Mouse (Mus musculus) limb, embryonic 13.5 days (tissue): ENCODE results near the gene Nosip. TPM values are rescaled to one million over a fixed set of nuclear protein-coding genes. Genes with fewer than 3 reads are reported as not detected.
"Not testable (repeated sequence)": the region's sequence is repeated elsewhere in the genome, so short reads cannot be mapped to it uniquely, and the experiment has no call there.

ENCODE experiments used
- ATAC-seq: fragments of 200-750 bp; cut with Nextera tagmentation; 2 replicates; pipeline ENCODE4 v1.8.0; 2017; ENCODE audit warnings: low read depth, moderate number of reproducible peaks, moderate TSS enrichment; ENCODE audit not compliant: low FRiP score
- H3K27ac ChIP-seq: fragments of 300-500 bp; sonication (generic); 2 replicates; pipeline ENCODE4 v1.5.1; 2015; ENCODE audit warnings: inconsistent platforms, mild to moderate bottlenecking, moderate library complexity
- H3K27me3 ChIP-seq: fragments of 300-500 bp; sonication (generic); 2 replicates; pipeline ENCODE4 v1.6.1; 2015; ENCODE audit warnings: mild to moderate bottlenecking, inconsistent platforms
- H3K36me3 ChIP-seq: fragments of 300-500 bp; sonication (generic); 2 replicates; pipeline ENCODE4 v1.6.1; 2015; ENCODE audit warnings: inconsistent platforms, mild to moderate bottlenecking, moderate library complexity
- H3K4me1 ChIP-seq: fragments of 300-500 bp; sonication (generic); 2 replicates; pipeline ENCODE4 v1.6.1; 2015; ENCODE audit warnings: inconsistent platforms
- H3K4me2 ChIP-seq: fragments of 300-500 bp; sonication (generic); replicated peaks from 2 replicates; pipeline ENCODE4 v1.6.1; 2015; ENCODE audit warnings: inconsistent platforms, mild to moderate bottlenecking, moderate library complexity
- H3K4me3 ChIP-seq: fragments of 300-500 bp; sonication (generic); 2 replicates; pipeline ENCODE4 v1.5.1; 2015; ENCODE audit warnings: moderate library complexity, mild to moderate bottlenecking, inconsistent platforms
- H3K9ac ChIP-seq: fragments of 300-500 bp; sonication (generic); 2 replicates; pipeline ENCODE4 v1.6.1; 2015; ENCODE audit warnings: mild to moderate bottlenecking, inconsistent platforms
- H3K9me3 ChIP-seq: fragments of 300-500 bp; sonication (generic); 2 replicates; pipeline ENCODE4 v1.6.1; 2016; ENCODE audit warnings: inconsistent platforms
- WGBS: fragments of 180-500 bp; shearing (Covaris S2); methylation state at CpG from one replicate; pipeline ENCODE4 v1.1.7; 2015; 5-methylcytosine and 5-hydroxymethylcytosine counted together
- polyA plus RNA-seq: library from polyadenylated mRNA; unstranded; fragments of >200 nt; fragmentation: Nextera tagmentation; extraction: Ambion mirVana; gene quantifications from 2 replicates; pipeline ENCODE4 v1.2.1, GENCODE M21; 2015

Nosip gene
- polyA plus RNA-seq, 1 experiment from 2014 or later, result 71.2 TPM

GRCm38 (mm10) chr7:45086084-45086483 lies 23.9 kb downstream of the Nosip start:
- H3K4me3 ChIP-seq, result no peak overlapping the region
- 84% methylated on average over 4 of the region's 4 CpGs for WGBS
- H3K27me3 ChIP-seq, result no peaks in the 10 kb centered on the region
- ATAC-seq, result no peak
- H3K4me2 ChIP-seq, result no peak overlapping the region
- peaks cover 23% of the 10 kb centered on the region for H3K4me1 ChIP-seq
- H3K27ac ChIP-seq, result no peak overlapping the region
- no peak overlapping the region for H3K9ac ChIP-seq
- 0 out of 2 replicates have a peak, but pooled peaks cover 3% of the 10 kb centered on the region for H3K9me3 ChIP-seq
- peaks cover 80% of the 10 kb centered on the region for H3K36me3 ChIP-seq

- H3K27ac ChIP-seq, result no peak overlapping the region
- H3K9ac ChIP-seq, result no peak overlapping the region
- H3K4me1 ChIP-seq, result peaks cover 25% of the 10 kb centered on the region
- no peak overlapping the region for H3K4me3 ChIP-seq
- no peak overlapping the region for H3K4me2 ChIP-seq
- 94% methylated on average over 17 of the region's 17 CpGs for WGBS
- H3K9me3 ChIP-seq, result no peaks in the 10 kb centered on the region
- no peak for ATAC-seq
- H3K36me3 ChIP-seq, result peaks cover 64% of the 10 kb centered on the region
- no peaks in the 10 kb centered on the region for H3K27me3 ChIP-seq
Observed at GRCm38 (mm10) chr7:45088597-45088996, 26.4 kb downstream of the Nosip start.

- H3K27ac ChIP-seq, result peak overlapping the region; percentile 92
- H3K27me3 ChIP-seq, result no peaks in the 10 kb centered on the region
- H3K9ac ChIP-seq, result peak overlapping the region; percentile 92
- H3K36me3 ChIP-seq, result peaks cover 49% of the 10 kb centered on the region
- no peak for ATAC-seq
- H3K4me1 ChIP-seq, result peaks cover 40% of the 10 kb centered on the region
- peak overlapping the region; percentile 72 for H3K4me3 ChIP-seq
- whole genome bisulfite sequencing, result 76% methylated on average over 13 of the region's 13 CpGs
- no peaks in the 10 kb centered on the region for H3K9me3 ChIP-seq
- peak overlapping the region; percentile 74 for H3K4me2 ChIP-seq
Observed at GRCm38 (mm10) chr7:45090251-45090977, 28.2 kb downstream of the Nosip start.

DNA sequence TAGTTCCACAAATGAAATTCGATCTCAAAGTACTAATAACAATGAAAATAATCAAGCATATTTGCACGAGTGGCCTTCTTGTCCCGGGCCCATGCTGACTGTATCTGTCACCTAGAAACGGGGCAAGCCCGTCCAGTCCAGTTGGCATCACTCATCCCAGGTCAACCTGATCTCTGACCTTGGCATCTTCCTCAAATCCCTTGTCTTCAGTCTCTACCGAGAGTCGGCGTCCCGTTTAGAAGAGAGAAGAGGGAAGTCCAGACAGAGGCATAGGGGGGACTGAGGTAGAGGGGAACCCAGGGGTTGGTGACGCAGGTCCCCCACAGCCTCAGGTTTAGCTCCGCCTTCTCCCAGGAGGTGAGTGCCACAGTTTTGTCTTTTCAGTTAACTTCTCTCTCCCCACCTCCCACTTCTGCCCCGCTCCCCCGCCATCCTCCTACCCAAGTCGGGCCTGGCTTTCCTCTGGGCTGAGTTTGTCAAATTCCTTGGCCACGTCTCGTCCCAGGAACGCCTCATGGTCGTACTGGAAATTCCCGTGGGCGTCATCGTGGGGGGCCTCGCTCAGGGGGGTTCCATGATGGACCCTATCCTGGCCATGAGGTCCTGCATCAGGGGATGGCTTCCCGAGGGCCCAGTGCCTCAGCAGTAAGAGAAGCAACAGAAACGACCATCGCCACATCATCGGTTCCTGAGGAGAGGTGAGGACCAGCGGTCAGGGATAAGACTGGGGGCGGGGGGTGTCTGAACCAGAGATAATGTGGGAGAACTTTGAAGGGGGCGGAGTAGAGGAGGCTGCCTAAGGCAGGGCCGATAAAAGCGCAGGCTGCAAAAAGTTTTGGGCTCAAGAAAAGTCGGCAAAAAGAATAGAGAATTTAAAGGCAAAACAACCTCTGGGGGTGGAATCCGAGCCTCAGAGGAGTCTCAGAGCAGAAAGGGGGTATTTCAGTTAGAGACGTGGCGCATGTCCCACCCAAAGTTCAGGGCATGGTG lies 29.1 kb downstream of the Nosip start:
- H3K4me3 ChIP-seq, result peak overlapping the region; percentile 72
- WGBS, result 10% methylated on average over 35 of the region's 35 CpGs
- peaks cover 43% of the 10 kb centered on the region for H3K36me3 ChIP-seq
- peak overlapping the region; percentile 92 for H3K27ac ChIP-seq
- H3K9me3 ChIP-seq, result no peaks in the 10 kb centered on the region
- H3K4me2 ChIP-seq, result peak overlapping the region; percentile 74
- H3K4me1 ChIP-seq, result peaks cover 40% of the 10 kb centered on the region
- no peaks in the 10 kb centered on the region for H3K27me3 ChIP-seq
- peak overlapping the region; percentile 92 for H3K9ac ChIP-seq
- peak; percentile 64 for ATAC-seq

DNA sequence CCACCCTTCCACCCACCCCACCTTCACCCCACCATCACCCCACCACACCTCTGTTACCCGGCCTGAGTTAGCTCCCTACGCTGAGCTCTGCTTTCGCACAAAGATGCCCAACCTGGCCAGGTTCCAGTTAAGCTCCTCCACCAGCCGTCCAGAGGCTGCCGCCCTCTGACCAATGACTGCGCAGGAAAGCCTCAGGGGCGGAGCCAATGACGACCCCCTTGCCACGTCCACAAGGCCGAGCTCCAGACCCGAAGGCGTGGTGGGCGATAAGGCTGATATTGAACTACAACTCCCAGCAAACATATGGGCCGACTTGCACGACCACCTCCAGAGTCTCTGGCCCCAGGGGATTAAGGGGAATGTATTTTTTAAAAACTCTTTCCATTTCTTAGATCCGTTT lies 29.8 kb downstream of the Nosip start, which contains the start of gene Rcn3:
Gene Rcn3, minus strand, starts transcription at position 174 of the 400 bp plus-strand sequence.
- no peaks in the 10 kb centered on the region for H3K9me3 ChIP-seq
- H3K4me1 ChIP-seq, result peaks cover 40% of the 10 kb centered on the region
- H3K4me2 ChIP-seq, result peak within 1 kb of the TSS; percentile 74
- H3K36me3 ChIP-seq, result peaks cover 35% of the 10 kb centered on the region
- peak within 1 kb of the TSS; percentile 96 for H3K27ac ChIP-seq
- ATAC-seq, result peak; percentile 94
- no peaks in the 10 kb centered on the region for H3K27me3 ChIP-seq
- H3K9ac ChIP-seq, result peak within 1 kb of the TSS; percentile 92
- H3K4me3 ChIP-seq, result peak within 1 kb of the TSS; percentile 72
- WGBS, result 0% methylated on average over 16 of the region's 16 CpGs

GRCm38 (mm10) chr7:45092828-45093515 lies 30.7 kb downstream of the Nosip start:
- Histone ChIP-seq H3K4me3 (peak overlapping the region; percentile 13; the same call in 1 of the 2 replicates), H3K9ac (no peak overlapping the region), H3K27ac (peak overlapping the region; percentile 96), H3K4me2 (peak overlapping the region; percentile 74), H3K27me3 (no peaks in the 10 kb centered on the region), H3K4me1 (peaks cover 40% of the 10 kb centered on the region), H3K36me3 (peaks cover 27% of the 10 kb centered on the region), H3K9me3 (no peaks in the 10 kb centered on the region)
- ATAC-seq, result no peak
- WGBS, result 17% methylated on average over 12 of the region's 12 CpGs

GRCm38 (mm10) chr7:45093516-45093905 lies 31.3 kb downstream of the Nosip start:
- Histone ChIP-seq H3K9me3 (no peaks in the 10 kb centered on the region), H3K27me3 (no peaks in the 10 kb centered on the region), H3K27ac (peak overlapping the region; percentile 96), H3K36me3 (peaks cover 27% of the 10 kb centered on the region), H3K9ac (no peak overlapping the region), H3K4me1 (peaks cover 40% of the 10 kb centered on the region), H3K4me3 (no peak overlapping the region), H3K4me2 (peak overlapping the region; percentile 74)
- 25% methylated on average over 18 of the region's 18 CpGs for WGBS
- no peak for ATAC-seq

GRCm38 (mm10) chr7:45094121-45094520 lies 31.9 kb downstream of the Nosip start:
- H3K4me1 ChIP-seq, result peaks cover 40% of the 10 kb centered on the region
- peak overlapping the region; percentile 96 for H3K27ac ChIP-seq
- no peak for ATAC-seq
- peak overlapping the region; percentile 74 for H3K4me2 ChIP-seq
- H3K27me3 ChIP-seq, result no peaks in the 10 kb centered on the region
- 5% methylated on average over 7 of the region's 7 CpGs for WGBS
- H3K9me3 ChIP-seq, result no peaks in the 10 kb centered on the region
- H3K4me3 ChIP-seq, result no peak overlapping the region
- H3K9ac ChIP-seq, result peak overlapping the region; percentile 50; the same call in 1 of the 2 replicates
- peaks cover 26% of the 10 kb centered on the region for H3K36me3 ChIP-seq

DNA sequence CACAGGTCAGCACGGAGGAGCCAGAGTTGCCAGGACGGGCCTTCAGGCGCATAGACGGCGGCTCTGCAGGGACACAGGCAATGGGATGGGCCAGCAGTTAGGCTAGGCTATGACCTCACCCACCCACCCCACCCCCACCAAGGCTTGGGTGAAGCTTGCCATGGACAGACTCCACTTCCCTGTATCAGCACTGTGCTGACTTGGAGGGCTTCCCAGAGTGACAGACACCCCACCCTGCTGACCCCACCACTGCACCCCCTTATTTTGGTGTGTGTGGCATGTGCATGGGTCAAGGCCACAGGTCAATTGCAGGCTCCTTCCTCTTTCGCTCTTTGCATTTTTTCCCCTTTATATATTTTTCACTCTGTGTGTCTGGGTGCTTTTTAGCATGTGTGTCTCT lies 33.1 kb downstream of the Nosip start:
- no peak overlapping the region for H3K27ac ChIP-seq
- H3K4me1 ChIP-seq, result peaks cover 33% of the 10 kb centered on the region
- 82% methylated on average over 6 of the region's 6 CpGs for WGBS
- H3K9me3 ChIP-seq, result no peaks in the 10 kb centered on the region
- no peaks in the 10 kb centered on the region for H3K27me3 ChIP-seq
- ATAC-seq, result no peak
- H3K36me3 ChIP-seq, result peaks cover 17% of the 10 kb centered on the region
- no peak overlapping the region for H3K4me3 ChIP-seq
- no peak overlapping the region for H3K9ac ChIP-seq
- H3K4me2 ChIP-seq, result no peak overlapping the region

DNA sequence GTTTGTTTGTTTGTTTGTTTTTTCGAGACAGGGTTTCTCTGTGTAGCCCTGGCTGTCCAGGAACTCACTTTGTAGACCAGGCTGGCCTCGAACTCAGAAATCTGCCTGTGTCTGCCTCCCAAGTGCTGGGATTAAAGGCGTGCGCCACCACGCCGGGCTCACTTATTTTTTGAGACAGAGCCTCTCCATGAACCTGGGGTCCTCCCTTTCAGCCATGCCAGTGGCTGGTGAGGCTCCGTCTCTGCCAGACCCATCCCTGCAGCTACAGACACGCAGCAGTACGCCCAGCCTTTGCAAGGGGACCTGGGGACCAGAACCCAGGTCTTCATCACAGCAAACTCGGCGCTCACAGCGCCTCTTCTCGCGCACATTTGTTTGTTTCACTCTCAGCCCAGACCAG lies 33.7 kb downstream of the Nosip start:
- peaks cover 27% of the 10 kb centered on the region for H3K4me1 ChIP-seq
- H3K36me3 ChIP-seq, result peaks cover 16% of the 10 kb centered on the region
- not testable (repeated sequence) for H3K9ac ChIP-seq, H3K9me3 ChIP-seq, H3K27ac ChIP-seq, H3K27me3 ChIP-seq, ATAC-seq, H3K4me2 ChIP-seq, H3K4me3 ChIP-seq
- whole genome bisulfite sequencing, result 96% methylated on average over 14 of the region's 14 CpGs

DNA sequence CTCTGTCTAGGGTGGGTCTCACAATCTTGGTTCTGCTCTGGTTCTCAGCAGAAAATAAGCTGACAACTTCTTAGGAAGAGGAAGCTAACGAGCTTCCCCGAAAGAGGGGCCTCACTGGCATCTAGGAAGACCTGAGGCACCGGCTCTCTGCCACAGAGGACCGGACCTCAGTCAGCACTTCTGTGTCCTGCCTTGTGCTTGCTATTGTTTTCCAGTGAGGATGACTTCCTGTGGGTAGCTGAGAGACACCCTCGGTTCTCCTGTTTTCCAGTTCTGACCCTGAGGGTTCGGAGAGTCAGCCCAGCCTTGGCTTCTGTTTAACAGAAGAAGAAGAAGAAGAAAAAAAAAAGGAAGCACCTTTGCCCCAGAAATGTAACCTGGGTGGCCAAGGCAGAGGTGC lies 35.2 kb downstream of the Nosip start:
- no peak overlapping the region for H3K4me3 ChIP-seq
- ATAC-seq, result no peak
- H3K9me3 ChIP-seq, result no peaks in the 10 kb centered on the region
- 62% methylated on average over 6 of the region's 6 CpGs for WGBS
- no peaks in the 10 kb centered on the region for H3K27me3 ChIP-seq
- no peak overlapping the region for H3K4me2 ChIP-seq
- H3K36me3 ChIP-seq, result peaks cover 16% of the 10 kb centered on the region
- no peak overlapping the region for H3K9ac ChIP-seq
- H3K4me1 ChIP-seq, result peaks cover 31% of the 10 kb centered on the region
- H3K27ac ChIP-seq, result no peak overlapping the region
